Mouse (Mus musculus) 3134 (cell line): Measurements from ENCODE around the gene Klra1.
"Not testable (repeated sequence)": the region's sequence is repeated elsewhere in the genome, so short reads cannot be mapped to it uniquely, and the experiment has no call there.

Experiments used
- DNase-seq: peaks from one replicate; pipeline ENCODE4 v3.0.0-alpha.2; 2011; ENCODE audit warnings: low spot score; ENCODE audit not compliant: insufficient read length; ENCODE audit errors: extremely low read depth

Gene Klra1

DNA sequence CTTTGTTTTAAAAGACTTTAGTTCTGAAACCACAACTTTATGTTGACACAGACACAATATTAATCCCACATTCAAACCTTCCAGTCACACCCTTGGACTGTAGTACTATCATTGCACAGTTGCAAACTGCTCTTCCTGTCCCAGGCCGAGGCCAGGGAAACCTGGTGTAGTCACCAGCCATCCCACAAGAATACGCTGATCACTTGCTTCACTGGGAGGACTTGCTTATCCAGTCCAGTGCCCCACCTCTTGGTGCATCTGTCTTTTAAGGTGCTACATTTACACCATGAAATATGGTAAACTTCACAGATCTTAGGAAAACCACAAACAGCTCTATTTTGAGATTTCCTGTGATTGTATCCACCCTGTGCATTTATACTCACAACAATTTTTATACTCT lies at the start of gene Klra1:
Klra1 (minus strand) TSS at position 125 of the 400 bp plus-strand sequence.
- DNase-seq: no peak

DNA sequence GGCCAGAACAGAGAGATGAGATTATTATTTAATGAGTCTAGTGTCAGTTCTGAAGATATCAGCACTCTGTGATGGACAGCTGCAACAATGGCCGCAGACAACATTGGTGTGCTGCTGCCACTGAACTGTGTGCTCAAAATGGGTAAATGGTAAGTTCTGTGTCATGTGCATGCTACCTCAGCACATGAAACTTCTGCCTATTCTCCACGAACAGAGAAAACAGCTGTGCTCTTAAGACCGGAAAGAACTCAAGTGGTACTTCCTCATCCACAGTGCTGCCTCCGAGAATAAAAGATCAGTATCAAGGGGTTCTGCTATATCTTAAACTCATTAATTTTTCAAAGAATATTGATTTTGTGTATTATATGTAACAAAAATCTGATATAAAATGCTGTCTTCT lies 42.8 kb upstream of the Klra1 start:
- DNase-seq: no peak

DNA sequence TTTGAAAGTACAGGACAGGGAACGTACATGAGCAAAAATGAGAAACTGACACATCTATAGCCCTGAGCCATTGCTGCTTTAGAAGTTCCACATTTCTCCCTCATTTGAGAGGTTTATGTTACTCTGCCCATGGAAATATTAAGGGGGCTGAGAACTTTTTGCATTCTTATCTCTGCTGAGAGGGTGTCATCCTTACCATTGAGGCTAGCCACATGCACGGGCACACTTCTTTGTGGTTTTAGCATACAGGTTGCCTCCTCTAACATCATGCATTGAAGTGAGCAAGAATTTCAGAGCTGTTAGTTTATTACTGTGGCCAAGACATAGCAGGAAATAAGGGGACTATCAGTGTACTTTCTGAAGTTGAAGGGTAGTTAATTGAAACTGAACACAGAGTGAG lies 32.5 kb upstream of the Klra1 start:
- DNase-seq: no peak

DNA sequence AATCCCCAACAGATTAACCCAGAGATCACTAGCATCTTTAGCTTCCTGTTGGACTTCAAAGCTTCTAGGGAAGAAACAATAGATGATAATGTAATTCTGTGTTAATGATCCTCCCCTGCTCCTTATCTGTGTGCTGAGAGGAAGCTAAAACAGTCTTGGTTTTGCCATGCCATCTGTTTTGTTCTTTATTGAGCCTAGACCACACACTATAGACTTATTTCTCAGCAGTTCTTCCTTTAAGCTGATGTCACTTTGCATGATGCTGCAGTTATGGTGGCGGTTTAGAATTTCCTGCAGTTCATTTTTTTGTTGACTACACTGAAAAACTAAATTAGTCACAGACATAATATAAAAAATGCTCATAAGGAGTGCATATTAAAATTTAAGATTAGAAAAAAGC lies 18.2 kb upstream of the Klra1 start:
- no peak for DNase-seq

DNA sequence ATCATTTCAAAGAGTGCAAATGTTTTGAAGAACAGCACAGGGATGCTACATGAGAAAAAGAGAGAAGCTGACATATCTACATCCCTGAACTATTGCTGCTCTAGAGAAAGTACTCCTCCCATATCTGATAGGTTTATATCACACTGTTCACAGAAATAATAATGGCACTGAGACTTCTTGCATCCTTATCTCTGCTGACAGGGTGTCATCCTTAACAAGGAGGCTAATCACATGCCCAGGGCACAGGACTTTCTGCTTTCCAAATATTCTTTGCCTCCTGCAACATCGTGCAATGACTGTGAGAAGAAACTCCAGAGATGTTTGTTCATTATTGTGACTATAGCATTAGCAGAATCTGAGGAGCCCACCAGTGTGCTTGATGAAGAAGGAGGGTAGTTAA lies 871 bp downstream of the Klra1 start:
- DNase-seq: no peak

DNA sequence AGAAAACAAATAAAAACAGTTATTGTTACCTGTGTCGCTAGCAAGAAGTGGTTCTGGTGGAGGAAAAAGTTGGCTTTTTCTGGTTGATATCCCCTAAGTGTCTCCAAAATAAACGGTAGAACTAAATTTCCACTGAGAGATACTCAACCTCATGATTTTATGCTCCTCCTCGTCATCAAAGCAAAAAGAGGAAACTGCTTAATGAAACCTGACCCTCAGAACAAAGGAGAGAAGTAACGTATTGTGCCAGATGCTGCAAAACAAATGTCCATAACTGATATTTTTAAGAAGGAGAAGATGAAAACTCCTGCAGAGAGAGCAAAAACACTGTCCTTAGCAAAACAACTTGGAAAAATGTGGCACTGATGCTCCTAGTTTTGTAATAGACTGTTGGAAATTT lies 4.3 kb downstream of the Klra1 start:
- DNase-seq: no peak

DNA sequence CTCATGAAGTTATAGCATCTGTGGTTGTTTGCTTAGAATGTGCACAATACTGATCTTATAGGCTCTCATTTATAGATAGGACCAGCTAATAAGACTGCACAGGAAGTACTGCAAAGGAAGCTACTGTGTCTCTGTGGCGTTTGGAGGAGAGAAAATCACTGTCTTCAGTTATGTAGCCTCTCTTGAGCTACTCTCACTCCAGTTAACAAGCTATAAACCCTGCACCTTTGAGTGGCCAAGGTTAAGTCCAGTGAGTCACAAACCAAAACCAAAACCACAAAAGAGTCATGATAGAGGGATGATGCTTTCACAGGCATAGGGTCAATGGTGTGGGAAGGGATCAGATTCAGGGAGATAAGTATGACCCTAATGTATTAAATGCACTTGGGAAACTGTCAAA lies 41.3 kb downstream of the Klra1 start:
- not testable (repeated sequence) for DNase-seq

DNA sequence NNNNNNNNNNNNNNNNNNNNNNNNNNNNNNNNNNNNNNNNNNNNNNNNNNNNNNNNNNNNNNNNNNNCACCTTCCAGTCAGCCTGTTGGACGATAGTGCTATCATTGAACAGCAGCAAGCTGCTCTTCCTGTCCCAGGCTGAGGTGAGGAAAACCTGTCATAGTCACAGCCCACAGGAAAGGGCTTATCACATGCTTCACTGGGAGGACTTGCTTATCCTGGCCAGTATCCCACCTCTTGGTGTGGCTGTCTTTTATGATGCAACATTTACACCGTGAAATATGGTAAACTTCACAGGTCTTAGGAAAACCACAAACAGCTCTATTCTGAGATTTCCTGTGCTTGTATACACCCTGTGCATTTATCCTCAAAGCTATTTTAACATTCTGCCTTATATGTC lies 44.7 kb downstream of the Klra1 start:
- DNase-seq: not testable (repeated sequence)

DNA sequence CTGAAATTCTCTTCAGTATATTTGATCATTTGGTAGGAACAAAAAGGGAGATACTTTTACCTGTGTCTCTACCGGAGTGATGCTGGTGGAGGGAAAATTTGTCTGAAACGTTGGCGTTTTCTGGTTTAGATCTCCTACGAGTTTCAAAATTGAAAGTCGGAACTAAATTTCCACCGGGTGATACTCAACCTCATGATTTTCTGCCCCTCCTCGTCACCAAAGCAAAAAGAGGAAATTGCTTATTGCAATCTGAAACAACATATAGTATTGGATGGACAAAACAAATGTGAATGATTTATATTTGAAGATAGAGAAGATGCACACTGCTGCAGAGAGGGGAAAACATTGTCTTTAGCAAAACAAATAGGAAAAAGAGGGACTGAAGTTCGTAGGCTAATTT lies 49.3 kb downstream of the Klra1 start, which contains the start of gene Klra3:
Klra3 (minus strand) TSS at position 164 of the 400 bp plus-strand sequence.
- no peak for DNase-seq
